Mouse (Mus musculus) left cerebral cortex, adult 2 months (tissue): ENCODE measurements around the gene Cass4. TPM values are rescaled to one million over a fixed set of nuclear protein-coding genes. Genes with fewer than 3 reads are reported as not detected.

Experiments
- DNase-seq, 2 experiments: peaks; one replicate each; pipeline ENCODE4 v3.0.0; 2021 to 2022; ENCODE audit warnings: low spot score in 2 of 2, mixed read lengths in 1 of 2; ENCODE audit errors: extremely low spot score in 1 of 2
- H3K27ac ChIP-seq: fragments of 200-600 bp; 2 replicates; pipeline ENCODE4 v1.8.1; 2022
- H3K4me3 ChIP-seq: fragments of 200-600 bp; 2 replicates; pipeline ENCODE4 v1.8.1; 2022
- CTCF ChIP-seq: fragments of 200-600 bp; IDR thresholded peaks from 2 replicates; pipeline ENCODE4 v1.8.1; 2022; ENCODE audit warnings: antibody characterized with exemption, mild to moderate bottlenecking, moderate library complexity
- intact Hi-C: fragments of 180-260 bp; cut with DNase I; formaldehyde crosslinking; loops from one replicate; pipeline ENCODE4 v1.15.1; 2025
- total RNA-seq, 2 experiments: library from RNA; stranded (reverse); gene quantifications; 2 replicates each; pipeline ENCODE4 v1.2.3; 2021

The Cass4 gene
- total RNA-seq, 2 experiments from 2014 or later = 0.16 to 0.43 TPM

GRCm38 (mm10) chr2:172448329-172448728 is 54.7 kb downstream of the Cass4 start:
- no peak for DNase-seq
- intact Hi-C loops = no loop called here
- H3K4me3 ChIP-seq = no peak overlapping the region
- no peak overlapping the region for H3K27ac ChIP-seq
- TF ChIP-seq CTCF = no peak

GRCm38 (mm10) chr2:172450640-172451039 is 57.0 kb downstream of the Cass4 start:
- DNase-seq = no peak
- TF ChIP-seq CTCF = no peak
- intact Hi-C loops = no loop called here
- Histone ChIP-seq H3K4me3 (no peak overlapping the region), H3K27ac (no peak overlapping the region)

- intact Hi-C loops = no loop called here
- DNase-seq = no peak
- Histone ChIP-seq H3K4me3 (no peak overlapping the region), H3K27ac (no peak overlapping the region)
- TF ChIP-seq CTCF = no peak
Observed at GRCm38 (mm10) chr2:172452031-172452430, 58.4 kb downstream of the Cass4 start.

GRCm38 (mm10) chr2:172452458-172452857 is 58.9 kb downstream of the Cass4 start:
- no peak for TF ChIP-seq CTCF
- Histone ChIP-seq H3K4me3 (no peak overlapping the region), H3K27ac (no peak overlapping the region)
- intact Hi-C loops = no loop called here
- no peak for DNase-seq

- intact Hi-C loops = no loop called here
- TF ChIP-seq CTCF = no peak
Observed at GRCm38 (mm10) chr2:172458496-172458895, 64.9 kb downstream of the Cass4 start, which contains the start of gene Gcnt7. Gcnt7 (minus strand) TSS chr2:172458596.

GRCm38 (mm10) chr2:172460647-172461046 is 67.1 kb downstream of the Cass4 start:
- DNase-seq = no peak
- intact Hi-C loops = no loop called here
- Histone ChIP-seq H3K4me3 (no peak overlapping the region), H3K27ac (no peak overlapping the region)
- TF ChIP-seq CTCF = no peak

More at GRCm38 (mm10) chr2:172458496-172458895, 64.9 kb downstream of the Cass4 start, which contains the start of gene Gcnt7:
- no peak within 1 kb of the TSS for H3K4me3 ChIP-seq
- no peak for DNase-seq
- no peak within 1 kb of the TSS for H3K27ac ChIP-seq

GRCm38 (mm10) chr2:172462813-172463212 is 69.2 kb downstream of the Cass4 start:
- no peak overlapping the region for H3K4me3 ChIP-seq
- H3K27ac ChIP-seq = no peak overlapping the region
- no peak for TF ChIP-seq CTCF
- no peak for DNase-seq
- intact Hi-C loops = no loop called here

GRCm38 (mm10) chr2:172466427-172467132 is 73.0 kb downstream of the Cass4 start:
- intact Hi-C loops = no loop called here
- no peak overlapping the region for H3K27ac ChIP-seq
- no peak for DNase-seq
- H3K4me3 ChIP-seq = no peak overlapping the region
- no peak for TF ChIP-seq CTCF

- TF ChIP-seq CTCF = no peak
- DNase-seq = no peak
- Histone ChIP-seq H3K27ac (no peak overlapping the region), H3K4me3 (no peak overlapping the region)
- intact Hi-C loops = no loop called here
Observed at GRCm38 (mm10) chr2:172467206-172467605, 73.6 kb downstream of the Cass4 start.

- H3K4me3 ChIP-seq = no peak overlapping the region
- no peak for DNase-seq
- intact Hi-C loops = no loop called here
- TF ChIP-seq CTCF = no peak
- no peak overlapping the region for H3K27ac ChIP-seq
Observed at GRCm38 (mm10) chr2:172468346-172468819, 74.8 kb downstream of the Cass4 start.

- intact Hi-C loops = no loop called here
- H3K4me3 ChIP-seq = no peak within 1 kb of the TSS
- TF ChIP-seq CTCF = no peak
- DNase-seq = no peak
- no peak within 1 kb of the TSS for H3K27ac ChIP-seq
Observed at GRCm38 (mm10) chr2:172472318-172472717, 78.7 kb downstream of the Cass4 start, which contains the start of gene Fam209. Fam209 (plus strand) TSS chr2:172472520.

- Histone ChIP-seq H3K4me3 (no peak overlapping the region), H3K27ac (no peak overlapping the region)
- TF ChIP-seq CTCF = no peak
- intact Hi-C loops = no loop called here
- no peak for DNase-seq
Observed at GRCm38 (mm10) chr2:172473591-172473990, 80.0 kb downstream of the Cass4 start.

GRCm38 (mm10) chr2:172474970-172475369 is 81.4 kb downstream of the Cass4 start:
- TF ChIP-seq CTCF = peak; percentile 27
- DNase-seq = no peak
- Histone ChIP-seq H3K4me3 (no peak overlapping the region), H3K27ac (no peak overlapping the region)
- intact Hi-C loops = loop anchor here (5.0 kb wide), 1 partner anchor 612 kb away; no protein-coding TSS in a partner anchor
